Mouse (Mus musculus): Measurements from ENCODE around the gene Nrxn2.
A peak's percentile ranks its signal among the peaks of the same experiment; 100 is the strongest.

The Nrxn2 gene

GRCm38 (mm10) chr19:6518601-6519000, 100.1 kb downstream of the Nrxn2 start:
- ATAC-seq (ENCODE audit: low TSS enrichment) = peak; percentile 15; the same call in 1 of the 2 replicates

- ATAC-seq (ENCODE audit: low TSS enrichment) = 0 out of 2 replicates have a peak, but pooled peaks have one; percentile 17
Measured at GRCm38 (mm10) chr19:6519483-6519882, 101.0 kb downstream of the Nrxn2 start.

- no peak for ATAC-seq (ENCODE audit: low TSS enrichment)
Measured at GRCm38 (mm10) chr19:6521630-6522029, 103.1 kb downstream of the Nrxn2 start.

- ATAC-seq (ENCODE audit: low TSS enrichment) = peak; percentile 20
Measured at GRCm38 (mm10) chr19:6522289-6522688, 103.8 kb downstream of the Nrxn2 start.

GRCm38 (mm10) chr19:6525023-6525422, 106.5 kb downstream of the Nrxn2 start:
- ATAC-seq (ENCODE audit: low TSS enrichment) = no peak

- ATAC-seq (ENCODE audit: low TSS enrichment) = no peak
Measured at GRCm38 (mm10) chr19:6526010-6526409, 107.5 kb downstream of the Nrxn2 start.

- ATAC-seq (ENCODE audit: low TSS enrichment) = no peak
Measured at GRCm38 (mm10) chr19:6527439-6527838, 108.9 kb downstream of the Nrxn2 start.

GRCm38 (mm10) chr19:6527839-6528531, 109.5 kb downstream of the Nrxn2 start:
- no peak for ATAC-seq (ENCODE audit: low TSS enrichment)

GRCm38 (mm10) chr19:6529265-6529985, 110.9 kb downstream of the Nrxn2 start:
- no peak for ATAC-seq (ENCODE audit: low TSS enrichment)

GRCm38 (mm10) chr19:6530359-6530758, 111.8 kb downstream of the Nrxn2 start:
- no peak for ATAC-seq (ENCODE audit: low TSS enrichment)

GRCm38 (mm10) chr19:6531011-6531631, 112.6 kb downstream of the Nrxn2 start:
- no peak for ATAC-seq (ENCODE audit: low TSS enrichment)

- no peak for ATAC-seq (ENCODE audit: low TSS enrichment)
Measured at GRCm38 (mm10) chr19:6531832-6532471, 113.4 kb downstream of the Nrxn2 start.

- no peak for ATAC-seq (ENCODE audit: low TSS enrichment)
Measured at GRCm38 (mm10) chr19:6532656-6533055, 114.1 kb downstream of the Nrxn2 start.

GRCm38 (mm10) chr19:6533290-6534117, 115.0 kb downstream of the Nrxn2 start:
- no peak for ATAC-seq (ENCODE audit: low TSS enrichment)

- no peak for ATAC-seq (ENCODE audit: low TSS enrichment)
Measured at GRCm38 (mm10) chr19:6534118-6534415, 115.5 kb downstream of the Nrxn2 start.

- no peak for ATAC-seq (ENCODE audit: low TSS enrichment)
Measured at GRCm38 (mm10) chr19:6536201-6536600, 117.7 kb downstream of the Nrxn2 start.

GRCm38 (mm10) chr19:6536696-6537095, 118.2 kb downstream of the Nrxn2 start:
- no peak for ATAC-seq (ENCODE audit: low TSS enrichment)

- no peak for ATAC-seq (ENCODE audit: low TSS enrichment)
Measured at GRCm38 (mm10) chr19:6537526-6537925, 119.0 kb downstream of the Nrxn2 start.

- no peak for ATAC-seq (ENCODE audit: low TSS enrichment)
Measured at GRCm38 (mm10) chr19:6538546-6538945, 120.0 kb downstream of the Nrxn2 start.

GRCm38 (mm10) chr19:6539592-6539991, 121.1 kb downstream of the Nrxn2 start:
- ATAC-seq (ENCODE audit: low TSS enrichment) = peak; percentile 42; the same call in 1 of the 2 replicates

GRCm38 (mm10) chr19:6540191-6540590, 121.7 kb downstream of the Nrxn2 start:
- no peak for ATAC-seq (ENCODE audit: low TSS enrichment)

GRCm38 (mm10) chr19:6541521-6541920, 123.0 kb downstream of the Nrxn2 start:
- ATAC-seq (ENCODE audit: low TSS enrichment) = no peak
